Mouse (Mus musculus) CH12.LX (cell line): Measurements from ENCODE around the gene Nrg3. TPM values are rescaled to one million over a fixed set of nuclear protein-coding genes. Genes with fewer than 3 reads are reported as not detected.

Experiments used
- DNase-seq: peaks from one replicate; pipeline ENCODE4 v3.0.0-alpha.2; 2013; ENCODE audit errors: extremely low read depth
- H3K27ac ChIP-seq: 2 replicates; pipeline ENCODE4 v1.5.1; 2012; ENCODE audit warnings: low read depth, mild to moderate bottlenecking, control low read depth, moderate library complexity; ENCODE audit not compliant: insufficient read depth
- H3K27me3 ChIP-seq: replicated peaks from 2 replicates; pipeline ENCODE3; 2012; ENCODE audit warnings: inconsistent platforms
- H3K36me3 ChIP-seq, 2 experiments: replicated peaks in 1 of 2; 2 replicates each; pipeline versions ENCODE3 to v1.6.1; 2012; ENCODE audit warnings: inconsistent platforms in 1 of 2, low read length in 1 of 2, mild to moderate bottlenecking in 1 of 2, mixed read lengths in 1 of 2, moderate library complexity in 1 of 2; ENCODE audit not compliant: control insufficient read depth in 1 of 2, insufficient read depth in 1 of 2
- H3K4me1 ChIP-seq, 2 experiments: 2 replicates each; pipeline ENCODE4 v1.6.1; 2012; ENCODE audit warnings: inconsistent platforms in 1 of 2, moderate library complexity in 1 of 2; ENCODE audit not compliant: insufficient read depth in 2 of 2, control insufficient read depth in 1 of 2
- H3K4me2 ChIP-seq: 2 replicates; pipeline ENCODE4 v1.6.1; 2012; ENCODE audit warnings: low read depth, mild to moderate bottlenecking, control low read depth; ENCODE audit not compliant: poor library complexity, insufficient read depth, severe bottlenecking
- H3K4me3 ChIP-seq, 3 experiments: fragments of 150-350 bp in 1 of 3; sonication (generic) in 1 of 3; replicated peaks in 1 of 3; 2 replicates each; pipeline versions ENCODE3 to v1.5.1; 2011 to 2012; ENCODE audit warnings: low read depth in 2 of 3, low read length in 2 of 3, mild to moderate bottlenecking in 2 of 3, moderate library complexity in 2 of 3, control low read depth in 1 of 3, improper control_type of control experiment in 1 of 3, inconsistent platforms in 1 of 3, mixed read lengths in 1 of 3; ENCODE audit not compliant: poor library complexity in 1 of 3
- H3K79me2 ChIP-seq: replicated peaks from 2 replicates; pipeline ENCODE4 v1.6.1; 2012; ENCODE audit warnings: mild to moderate bottlenecking, moderate library complexity; ENCODE audit not compliant: control insufficient read depth, poor library complexity, insufficient read depth, severe bottlenecking; ENCODE audit errors: extremely low read depth
- H3K9ac ChIP-seq: 2 replicates; pipeline ENCODE4 v1.6.1; 2012; ENCODE audit warnings: low read depth, mild to moderate bottlenecking, control low read depth, moderate library complexity; ENCODE audit not compliant: insufficient read depth
- H3K9me3 ChIP-seq: replicated peaks from 2 replicates; pipeline ENCODE3; 2012; ENCODE audit warnings: low read length, inconsistent platforms, mixed read lengths
- CHD1 ChIP-seq: IDR thresholded peaks from 2 replicates; pipeline ENCODE4 v1.6.1; 2012; ENCODE audit warnings: low read depth, low read length, improper control_type of control experiment, inconsistent platforms
- CHD2 ChIP-seq: IDR thresholded peaks from 2 replicates; pipeline ENCODE4 v1.6.1; 2011; ENCODE audit warnings: low read length, improper control_type of control experiment
- CTCF ChIP-seq, 2 experiments: IDR thresholded peaks in 1 of 2; conservative IDR thresholded peaks in 1 of 2; 2 replicates each; pipeline ENCODE4 v1.5.1; 2011 to 2012; ENCODE audit warnings: low read depth in 2 of 2, low read length in 2 of 2, improper control_type of control experiment in 1 of 2, inconsistent platforms in 1 of 2, mild to moderate bottlenecking in 1 of 2, moderate library complexity in 1 of 2
- E2F4 ChIP-seq: IDR thresholded peaks from 2 replicates; pipeline ENCODE4 v1.6.1; 2011; ENCODE audit warnings: low read depth, low read length, improper control_type of control experiment; ENCODE audit not compliant: insufficient replicate concordance
- EP300 ChIP-seq: IDR thresholded peaks from 2 replicates; pipeline ENCODE4 v1.6.1; 2011; ENCODE audit warnings: low read length, improper control_type of control experiment
- GABPA ChIP-seq: IDR thresholded peaks from 2 replicates; pipeline ENCODE4 v1.6.1; 2012; ENCODE audit warnings: low read depth, low read length, improper control_type of control experiment, inconsistent platforms; ENCODE audit not compliant: insufficient replicate concordance
- HCFC1 ChIP-seq: IDR thresholded peaks from 2 replicates; pipeline ENCODE4 v1.6.1; 2012; ENCODE audit warnings: low read depth, mild to moderate bottlenecking, inconsistent platforms, low read length, improper control_type of control experiment
- JUN ChIP-seq: IDR thresholded peaks from 2 replicates; pipeline ENCODE4 v1.6.1; 2011; ENCODE audit warnings: low read depth, mild to moderate bottlenecking, low read length, improper control_type of control experiment, moderate library complexity; ENCODE audit not compliant: insufficient read depth
- MAZ ChIP-seq: IDR thresholded peaks from 2 replicates; pipeline ENCODE4 v1.6.1; 2012; ENCODE audit warnings: low read depth, mild to moderate bottlenecking, inconsistent platforms, low read length, improper control_type of control experiment, moderate library complexity
- MYC ChIP-seq: IDR thresholded peaks from 2 replicates; pipeline ENCODE4 v1.6.1; 2011; ENCODE audit warnings: low read depth, mild to moderate bottlenecking, improper control_type of control experiment, low read length
- NELFE ChIP-seq: IDR thresholded peaks from 2 replicates; pipeline ENCODE4 v1.6.1; 2011; ENCODE audit warnings: low read depth, low read length, improper control_type of control experiment
- NRF1 ChIP-seq: IDR thresholded peaks from 2 replicates; pipeline ENCODE4 v1.6.1; 2014; ENCODE audit warnings: low read depth, mild to moderate bottlenecking, inconsistent platforms, low read length, improper control_type of control experiment, moderate library complexity
- RAD21 ChIP-seq: IDR thresholded peaks from 2 replicates; pipeline ENCODE4 v1.6.1; 2011; ENCODE audit warnings: low read depth, mild to moderate bottlenecking, low read length, improper control_type of control experiment, moderate library complexity
- SIN3A ChIP-seq: IDR thresholded peaks from 2 replicates; pipeline ENCODE4 v1.6.1; 2012; ENCODE audit warnings: low read length, improper control_type of control experiment, inconsistent platforms
- SMC3 ChIP-seq: IDR thresholded peaks from 2 replicates; pipeline ENCODE4 v1.6.1; 2011; ENCODE audit warnings: low read depth, low read length, improper control_type of control experiment
- TCF12 ChIP-seq: IDR thresholded peaks from 2 replicates; pipeline ENCODE4 v1.6.1; 2014; ENCODE audit warnings: low read depth, mild to moderate bottlenecking, inconsistent platforms, low read length, improper control_type of control experiment
- USF1 ChIP-seq: IDR thresholded peaks from 2 replicates; pipeline ENCODE4 v1.6.1; 2014; ENCODE audit warnings: low read depth, mild to moderate bottlenecking, inconsistent platforms, low read length, improper control_type of control experiment
- ZMIZ1 ChIP-seq: IDR thresholded peaks from 2 replicates; pipeline ENCODE4 v1.6.1; 2012; ENCODE audit warnings: low read depth, mild to moderate bottlenecking, inconsistent platforms, low read length, improper control_type of control experiment
- ZNF384 ChIP-seq: IDR thresholded peaks from 2 replicates; pipeline ENCODE4 v1.6.1; 2012; ENCODE audit warnings: low read depth, low read length, improper control_type of control experiment, inconsistent platforms
- dilution Hi-C: fragments of 300-500 bp; cut with MboI; formaldehyde crosslinking; loops from 2 replicates; pipeline ENCODE4 v1.14.3; 2020; ENCODE audit warnings: low sequenced_read_pairs; ENCODE audit not compliant: extremely low pct_unique_long_range_greater_than_20kb, extremely low pct_ligation_motif_present
- in situ Hi-C: fragments of 300-500 bp; cut with MboI; formaldehyde crosslinking; loops from 3 replicates; pipeline ENCODE4 v1.14.3; 2019; ENCODE audit warnings: low sequenced_read_pairs, low pct_ligation_motif_present, low pct_unique_long_range_greater_than_20kb, mixed read lengths
- polyA plus RNA-seq: library from polyadenylated mRNA; unstranded; fragments of >175 nt; gene quantifications from 2 replicates; pipeline ENCODE4 v1.2.1, GENCODE M21; 2012; ENCODE audit warnings: low read depth; ENCODE audit not compliant: insufficient read length
- total RNA-seq, 2 experiments: library from RNA; depleted of rRNA; stranded (reverse); fragments of 300-350 nt in 1 of 2; fragments of >200 nt in 1 of 2; gene quantifications; 2 replicates each; pipeline ENCODE4 v1.2.3; 2012 to 2014

Nrg3 gene
- total and polyA plus RNA-seq, 3 experiments: not detected

GRCm38 (mm10) chr14:39155462-39155861 is 317.4 kb downstream of the Nrg3 start:
- H3K27ac ChIP-seq: no peak overlapping the region
- DNase-seq: no peak
- H3K9ac ChIP-seq: no peak overlapping the region
- dilution Hi-C loops (no loop called here), in situ Hi-C loops (no loop called here)
- TF ChIP-seq HCFC1 (no peak), RAD21 (no peak), CTCF (conservative IDR thresholded peaks at IDR 0.05 in 1 of 2, IDR thresholded peaks at IDR 0.05 in 1 of 2; ENCODE audit: low read depth in 2 of 2, low read length in 2 of 2) (no peak), ZMIZ1 (no peak), TCF12 (no peak), NRF1 (no peak), NELFE (no peak), JUN (no peak), CHD2 (no peak), CHD1 (no peak), MAZ (no peak), ZNF384 (no peak), GABPA (no peak), SMC3 (no peak), EP300 (no peak), MYC (no peak), USF1 (no peak)
- no peak overlapping the region for H3K4me3 ChIP-seq
- H3K4me2 ChIP-seq: no peak overlapping the region
- H3K4me1 ChIP-seq: no peaks in the 10 kb centered on the region
- peaks cover 31% of the 10 kb centered on the region for H3K9me3 ChIP-seq
- H3K27me3 ChIP-seq: no peaks in the 10 kb centered on the region
- H3K79me2 ChIP-seq: no peaks in the 10 kb centered on the region
- no peaks in the 10 kb centered on the region for H3K36me3 ChIP-seq

GRCm38 (mm10) chr14:39129766-39130165 is 343.1 kb downstream of the Nrg3 start:
- H3K27ac ChIP-seq: no peak overlapping the region
- no peak overlapping the region for H3K4me2 ChIP-seq
- no peak overlapping the region for H3K4me3 ChIP-seq
- peaks cover 28% of the 10 kb centered on the region for H3K9me3 ChIP-seq
- H3K9ac ChIP-seq: no peak overlapping the region
- in situ Hi-C loops (no loop called here), dilution Hi-C loops (no loop called here)
- no peaks in the 10 kb centered on the region for H3K4me1 ChIP-seq
- no peaks in the 10 kb centered on the region for H3K27me3 ChIP-seq
- DNase-seq: no peak
- no peaks in the 10 kb centered on the region for H3K79me2 ChIP-seq
- TF ChIP-seq E2F4: no peak
- TF ChIP-seq ZMIZ1: no peak
- no peak for TF ChIP-seq SIN3A
- H3K36me3 ChIP-seq: no peaks in the 10 kb centered on the region
